Comparison of ENCODE assay signal across 11 mouse cellular contexts in genomic region chr11:74623693-74624092, GRCm38 (mm10). TPM values are rescaled to one million over a fixed set of nuclear protein-coding genes. Genes with fewer than 3 reads are reported as not detected.
DNase-seq lines count a peak whose midpoint lies in the region; ATAC-seq lines count a peak whose summit lies in the region.
"Had no signal": no experiment of that assay in that cellular context is flagged by ENCODE, and none has a peak within 500 bp of the region (broad histone marks: within the 10 kb centered on the region; RNA-seq: fewer than 3 reads in every experiment).

No protein-coding gene starts in this region.

- ATAC-seq in erythroblast, adult 5-6 weeks (replicated peaks; ENCODE audit: low FRiP score, poor library complexity, severe bottlenecking) = no peak

- DNase-seq in gastrocnemius, postnatal 10 days = peak; percentile 38
- no peak for DNase-seq in gastrocnemius, postnatal 25 days
- DNase-seq in MN1 (ENCODE audit: low spot score) (peak; percentile 46), liver (peak; percentile 43)
- peak; percentile 72 to 79 for DNase-seq in adrenal gland, postnatal 36 days
- no peak for DNase-seq in frontal cortex, postnatal 14 days (ENCODE audit: low spot score in 2 of 2)
- no peak for DNase-seq in embryo, embryonic 10.5 days (ENCODE audit: low spot score)
- DNase-seq: embryo, embryonic 11 days; thymus, postnatal 14 days had no signal

RNA-seq across cellular contexts. Expression of gene Ccdc92b, which starts 4.3 kb away (rescaled TPM):
- under 1 TPM; 0.12 to 0.32 TPM for total RNA-seq in gastrocnemius, postnatal 10 days (2021)
- under 1 TPM; 0.11 to 0.13 TPM for total RNA-seq in gastrocnemius, postnatal 25 days (2021)
- 1 to 10 TPM; 2.0 to 2.2 TPM for total RNA-seq in adrenal gland, postnatal 36 days (2021)
- 91.3 and 114 TPM in 2 replicates for total RNA-seq in erythroblast, adult 5-6 weeks (2015; ENCODE audit: low replicate concordance)
- total RNA-seq in erythroblast, adult 5-6 weeks (2017; ENCODE audit: low replicate concordance) = 89.9 and 92.6 TPM in 2 replicates
- total RNA-seq: granulocyte monocyte progenitor cell, adult 5-6 weeks had no signal

RNA-seq across cellular contexts. Expression of gene Rap1gap2, which starts 13.0 kb away (rescaled TPM):
- total RNA-seq in gastrocnemius, postnatal 10 days (2021) = 10 to 100 TPM; 15.0 to 16.1 TPM
- total RNA-seq in gastrocnemius, postnatal 25 days (2021) = 10 to 100 TPM in 1 of 2 experiments, 1 to 10 TPM in 1; 6.2 to 10.7 TPM
- total RNA-seq in adrenal gland, postnatal 36 days (2021) = 10 to 100 TPM in 1 of 2 experiments, 1 to 10 TPM in 1; 8.3 to 10.5 TPM
- total RNA-seq in erythroblast, adult 5-6 weeks (2015; ENCODE audit: low replicate concordance) = 2.1 and 2.7 TPM in 2 replicates
- 3.7 and 5.2 TPM in 2 replicates for total RNA-seq in erythroblast, adult 5-6 weeks (2017; ENCODE audit: low replicate concordance)

RNA-seq across cellular contexts. Expression of gene Cluh, which starts 25.6 kb away (rescaled TPM):
- total RNA-seq in gastrocnemius, postnatal 10 days (2021) = 10 to 100 TPM; 83.7 to 90.5 TPM
- total RNA-seq in gastrocnemius, postnatal 25 days (2021) = 100 to 1,000 TPM in 1 of 2 experiments, 10 to 100 TPM in 1; 94.5 to 102 TPM
- total RNA-seq in adrenal gland, postnatal 36 days (2021) = 100 to 1,000 TPM; 203 TPM
- total RNA-seq in erythroblast, adult 5-6 weeks (2015; ENCODE audit: low replicate concordance) = 7.3 and 8.2 TPM in 2 replicates
- total RNA-seq in erythroblast, adult 5-6 weeks (2017; ENCODE audit: low replicate concordance) = 4.1 and 4.5 TPM in 2 replicates

Comparison
In these comparisons a context has a peak if more than half of its experiments do, and no peak if none do; other contexts are left out.
1. DNase-seq: peak in gastrocnemius, postnatal 10 days (single experiment), MN1 (single experiment), adrenal gland, postnatal 36 days (2 of 2) and liver (single experiment); none in gastrocnemius, postnatal 25 days (single experiment), frontal cortex, postnatal 14 days (0 of 2) and embryo, embryonic 10.5 days (single experiment).
2. RNA of gene Ccdc92b, which starts 4.3 kb away (total RNA-seq): 89.9 to 114 TPM in erythroblast, adult 5-6 weeks; 2.0 to 2.2 TPM in adrenal gland, postnatal 36 days, 0.12 to 0.32 TPM in gastrocnemius, postnatal 10 days and 0.11 to 0.13 TPM in gastrocnemius, postnatal 25 days; every median in the first group is over 10 times any median in the second.
3. RNA of gene Cluh, which starts 25.6 kb away (total RNA-seq): 203 TPM in adrenal gland, postnatal 36 days, 94.5 to 102 TPM in gastrocnemius, postnatal 25 days and 83.7 to 90.5 TPM in gastrocnemius, postnatal 10 days; 4.1 to 8.2 TPM in erythroblast, adult 5-6 weeks; every median in the first group is over 4 times any median in the second.